9 mouse cellular contexts compared by ENCODE assay signal in genomic region chr13:100846891-100847579, GRCm38 (mm10). TPM values are rescaled to one million over a fixed set of nuclear protein-coding genes. Genes with fewer than 3 reads are reported as not detected.
DNase-seq lines count a peak whose midpoint lies in the region; ATAC-seq lines count a peak whose summit lies in the region.
"Had no signal": no experiment of that assay in that cellular context is flagged by ENCODE, and none has a peak within 500 bp of the region (broad histone marks: within the 10 kb centered on the region; RNA-seq: fewer than 3 reads in every experiment).

No protein-coding gene starts in this region.

- H3K27me3 ChIP-seq in neural tube, embryonic 12.5 days (replicated peaks): no peaks in the 10 kb centered on the region
- H3K27me3 ChIP-seq: megakaryocyte, embryonic 14.5 days had no signal

- no peak for ATAC-seq in neural tube, embryonic 12.5 days (ENCODE audit: low FRiP score, low read depth)
- ATAC-seq in megakaryocyte, adult 5-6 weeks (ENCODE audit: poor library complexity, severe bottlenecking): no peak

- no peak overlapping the region for H3K9ac ChIP-seq in neural tube, embryonic 12.5 days

- intact Hi-C loops in heart, postnatal 10 days (cut with DNase I): no loop called here

- H3K4me3 ChIP-seq in neural tube, embryonic 12.5 days: no peak overlapping the region
- H3K4me3 ChIP-seq: megakaryocyte, embryonic 14.5 days had no signal

- H3K9me3 ChIP-seq in neural tube, embryonic 12.5 days: no peaks in the 10 kb centered on the region

- H3K27ac ChIP-seq in neural tube, embryonic 12.5 days: no peak overlapping the region

- H3K4me1 ChIP-seq in neural tube, embryonic 12.5 days: no peaks in the 10 kb centered on the region

- H3K36me3 ChIP-seq in neural tube, embryonic 12.5 days: no peaks in the 10 kb centered on the region

- H3K4me2 ChIP-seq in neural tube, embryonic 12.5 days (replicated peaks): peak overlapping the region; percentile 24; the same call in 1 of the 2 replicates

- WGBS in neural tube, embryonic 12.5 days: 64% methylated on average over 21 of the region's 21 CpGs

- peak; percentile 25 to 55 for DNase-seq in adrenal gland, adult (ENCODE audit: inconsistent age in 2 of 2, low spot score in 1 of 2)
- no peak for DNase-seq in adrenal gland, adult 8-10 months
- peak; percentile 28 for DNase-seq in thymus, postnatal 4 days
- DNase-seq in thymus, postnatal 25 days: no peak
- peak; percentile 35 to 48 for DNase-seq in heart, postnatal 10 days
- peak; percentile 68 for DNase-seq in layer of hippocampus, adult 9-11 months

RNA-seq across cellular contexts. Expression of gene Slc30a5, which starts 13.8 kb away (rescaled TPM):
- total RNA-seq in adrenal gland, adult 8-10 months (2022): 10 to 100 TPM; 42.6 to 47.9 (median 44.9) TPM
- 10 to 100 TPM; 28.9 to 32.2 TPM for total RNA-seq in heart, postnatal 10 days (2021)
- polyA plus RNA-seq in neural tube, embryonic 12.5 days (2016; fragmentation: Nextera tagmentation; extraction: Ambion mirVana): 42.2 and 43.7 TPM in 2 replicates
- 73.0 and 85.6 TPM in 2 replicates for total RNA-seq in megakaryocyte, adult 5-6 weeks (2015)
- total RNA-seq in megakaryocyte, adult 5-6 weeks (2017): 75.7 and 78.5 TPM in 2 replicates

Comparison
In these comparisons a context has a peak if more than half of its experiments do, and no peak if none do; other contexts are left out.
1. DNase-seq: peak in adrenal gland, adult (2 of 2), thymus, postnatal 4 days (single experiment), heart, postnatal 10 days (2 of 2) and layer of hippocampus, adult 9-11 months (single experiment); none in adrenal gland, adult 8-10 months (single experiment) and thymus, postnatal 25 days (single experiment).